Mouse (Mus musculus) spleen, embryonic (tissue): Measurements from ENCODE around the gene Grb7.

Source experiments
- CTCF ChIA-PET: fragments of 350-600 bp; sonication (Branson Sonifier 250); formaldehyde crosslinking; loops from one replicate; lab custom pipeline; 2022; lab: Charles Lee

Gene Grb7

GRCm38 (mm10) chr11:98464516-98464915 is 18.3 kb downstream of the Grb7 start:
- CTCF ChIA-PET, result interaction anchor here (0.7 to 1.5 kb wide), 2 partner anchors 30 to 132 kb away, joined by 8 to 12 read pairs; no protein-coding TSS in a partner anchor

DNA sequence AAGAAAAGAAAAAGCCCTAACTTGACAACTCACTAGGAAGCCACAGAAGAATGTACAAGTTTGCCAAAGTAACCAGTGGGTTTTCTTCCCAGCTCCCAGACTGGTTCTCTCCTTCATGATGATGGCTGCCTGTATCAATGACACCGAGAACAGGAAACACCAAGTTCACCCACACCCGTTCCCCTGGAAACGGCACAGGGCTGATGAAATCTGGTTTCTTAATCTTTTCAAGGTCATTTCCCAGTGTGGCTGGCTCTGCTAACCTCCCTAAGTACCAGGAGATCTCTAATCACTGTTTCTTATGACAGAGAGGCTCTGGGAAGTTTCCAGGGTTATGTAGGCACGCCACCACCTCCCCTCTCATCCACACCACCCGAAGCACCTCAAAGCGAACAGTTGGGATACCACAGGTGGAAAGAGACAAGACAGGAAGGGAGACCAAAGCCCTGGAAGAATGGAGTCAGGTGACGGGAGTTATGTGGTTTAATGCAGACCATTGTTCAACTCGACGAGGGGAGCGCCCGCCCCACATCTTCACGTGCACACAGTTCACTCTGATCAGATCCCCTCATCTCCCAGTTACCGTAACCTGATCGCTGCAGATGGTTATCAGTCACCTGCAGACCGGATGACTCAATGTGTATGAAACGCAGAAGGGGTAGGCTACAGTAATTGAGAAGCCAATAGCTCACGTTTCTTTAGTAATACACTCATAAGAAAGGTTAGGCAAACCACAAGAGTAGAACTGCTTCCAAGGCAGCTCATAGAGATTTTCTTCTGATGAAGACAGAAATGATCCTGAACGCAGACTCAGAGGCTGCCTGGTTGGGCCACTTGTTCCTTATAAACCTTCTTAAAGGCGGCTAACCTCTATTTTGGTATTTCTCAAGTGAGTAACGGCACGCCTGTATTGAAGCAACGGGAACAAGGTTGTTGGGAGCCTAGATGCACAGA is 23.8 kb downstream of the Grb7 start:
- CTCF ChIA-PET, result interaction anchor here (0.7 kb wide), 1 partner anchor 8 kb away, joined by 3 read pairs; no protein-coding TSS in a partner anchor

DNA sequence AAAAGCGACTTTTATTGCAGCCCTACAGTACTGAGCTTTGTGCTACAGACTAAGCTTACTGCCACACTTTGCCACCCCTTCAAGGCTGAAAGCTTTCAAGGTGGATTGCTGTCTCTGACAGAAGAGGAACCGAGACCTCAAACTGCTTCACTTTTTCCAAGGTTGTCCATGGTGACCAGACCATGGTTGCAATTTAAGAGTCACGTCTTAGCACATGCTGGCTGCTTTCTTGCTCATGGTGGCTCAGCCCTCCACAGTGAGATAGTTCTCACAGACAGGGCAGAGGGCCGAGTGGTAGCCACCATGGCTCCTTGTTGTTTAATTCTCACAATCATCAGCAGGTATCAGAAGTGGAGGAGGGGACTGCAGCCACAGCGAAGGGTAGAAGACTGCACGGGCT is 24.6 kb downstream of the Grb7 start:
- CTCF ChIA-PET, result interaction anchor here (0.7 kb wide), 1 partner anchor 9 kb away, joined by 3 read pairs; no protein-coding TSS in a partner anchor

GRCm38 (mm10) chr11:98472696-98473095 is 26.5 kb downstream of the Grb7 start:
- CTCF ChIA-PET, result interaction anchor here (0.6 to 1.1 kb wide), 2 partner anchors 14 to 53 kb away, joined by 3 to 4 read pairs; no protein-coding TSS in a partner anchor

- CTCF ChIA-PET, result interaction anchor here (0.7 kb wide), 1 partner anchor 13 kb away, joined by 3 read pairs; no protein-coding TSS in a partner anchor
Observed at GRCm38 (mm10) chr11:98473916-98474479, 27.8 kb downstream of the Grb7 start.

- CTCF ChIA-PET, result no interaction called here
Observed at GRCm38 (mm10) chr11:98474967-98475366, 28.8 kb downstream of the Grb7 start.

DNA sequence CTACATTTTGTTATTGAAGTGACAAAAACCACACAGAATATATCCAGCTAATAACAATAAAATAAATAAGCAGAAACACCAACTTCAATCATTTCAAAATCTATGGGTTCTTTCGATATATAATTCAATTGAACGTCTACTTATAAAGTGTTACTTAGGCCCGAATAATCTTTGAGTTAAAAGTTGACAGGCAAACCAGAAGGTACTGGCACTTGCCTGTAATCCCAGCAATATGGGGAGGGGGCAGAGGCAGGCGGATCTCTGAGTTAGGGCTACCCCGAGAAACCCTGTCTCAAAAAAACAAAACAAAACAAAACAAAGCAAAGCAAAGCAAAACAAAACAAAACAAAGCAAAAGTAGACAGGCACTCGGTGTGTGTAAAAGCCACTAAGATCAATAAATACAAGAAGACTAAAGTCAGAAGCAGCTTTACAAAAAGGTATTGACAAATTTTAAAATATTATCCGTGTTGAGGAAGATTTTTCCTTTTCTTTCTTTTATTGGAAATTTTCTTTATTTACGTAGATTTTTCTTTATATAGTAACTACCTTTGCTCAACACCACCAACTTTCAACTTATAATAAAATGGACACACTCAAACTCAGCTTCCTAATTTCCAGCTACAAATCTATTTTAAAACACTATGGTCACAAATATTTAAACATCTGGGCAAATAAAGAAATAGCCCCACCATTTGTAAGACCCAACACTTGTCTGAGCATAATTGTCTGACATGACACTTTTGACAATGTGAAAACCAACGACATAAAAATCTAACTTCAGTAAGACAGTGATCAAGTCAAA is 29.6 kb downstream of the Grb7 start:
- CTCF ChIA-PET, result interaction anchor here (1.3 kb wide), 1 partner anchor 16 kb away, joined by 3 read pairs; no protein-coding TSS in a partner anchor

DNA sequence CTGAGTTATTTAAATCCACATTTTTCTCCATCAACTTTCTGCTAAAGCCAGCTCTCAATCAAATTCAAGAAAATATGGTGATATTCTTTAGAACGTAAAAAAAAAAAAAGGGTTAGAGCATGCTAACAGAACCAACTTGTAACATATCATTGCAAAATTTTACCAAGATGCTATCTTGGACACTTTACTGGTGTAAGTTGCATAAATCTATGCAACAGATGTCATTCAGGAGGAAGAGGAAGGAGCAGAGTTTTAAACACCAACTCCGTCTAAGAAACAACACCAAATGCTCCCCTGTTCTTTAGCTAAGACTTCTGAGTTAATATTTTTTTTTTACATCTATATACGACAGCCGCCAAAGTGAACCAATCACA is 30.2 kb downstream of the Grb7 start:
- CTCF ChIA-PET, result interaction anchor here (1.3 kb wide), 1 partner anchor 17 kb away, joined by 3 read pairs; no protein-coding TSS in a partner anchor

- CTCF ChIA-PET, result interaction anchor here (0.6 to 0.7 kb wide), 3 partner anchors 34 to 1321 kb away, joined by 3 to 5 read pairs (median 5); no protein-coding TSS in a partner anchor
Observed at GRCm38 (mm10) chr11:98477011-98477701, 31.0 kb downstream of the Grb7 start.

DNA sequence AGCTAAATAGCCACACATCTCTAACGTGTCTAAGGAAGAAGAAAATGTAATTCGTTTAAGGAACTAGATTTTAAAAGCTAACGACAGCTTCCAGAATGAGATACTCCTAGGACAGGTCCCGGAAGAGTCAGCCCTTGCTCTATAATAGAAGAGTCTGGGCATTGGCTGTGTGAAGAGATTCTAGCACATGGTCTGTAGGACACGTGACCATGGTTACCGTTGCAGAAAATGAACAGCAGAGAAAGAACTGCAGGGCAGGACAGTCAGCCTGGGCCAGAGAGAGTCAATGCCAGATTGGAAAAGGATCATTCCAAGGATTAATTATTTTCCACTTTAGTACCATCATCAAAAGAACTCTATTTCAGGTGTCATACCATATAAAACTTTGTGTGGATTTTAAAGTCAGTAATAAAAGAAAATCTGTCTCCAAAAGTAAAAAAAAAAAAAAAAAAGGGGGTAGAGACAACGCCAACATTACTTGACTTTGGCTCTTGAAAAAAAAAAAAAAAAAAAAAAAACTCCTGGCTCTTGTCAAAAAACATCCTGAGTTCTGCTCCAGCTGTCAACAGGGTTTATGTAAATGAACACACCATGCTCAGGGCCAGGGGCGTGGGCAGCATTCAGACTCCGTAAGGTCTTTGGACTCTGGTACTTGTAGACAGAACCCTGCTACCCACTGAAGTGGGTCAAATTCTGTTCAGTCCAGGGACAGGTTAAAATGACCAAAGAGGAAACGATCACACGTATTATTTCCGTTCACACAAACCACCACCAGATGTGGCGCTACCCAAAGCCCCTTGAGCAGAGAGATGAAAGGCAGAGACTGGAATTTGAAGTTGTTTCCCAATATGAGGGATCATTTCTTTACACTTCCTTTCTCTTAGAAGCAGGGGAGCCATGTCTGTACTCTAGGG is 33.1 kb downstream of the Grb7 start:
- CTCF ChIA-PET, result no interaction called here

DNA sequence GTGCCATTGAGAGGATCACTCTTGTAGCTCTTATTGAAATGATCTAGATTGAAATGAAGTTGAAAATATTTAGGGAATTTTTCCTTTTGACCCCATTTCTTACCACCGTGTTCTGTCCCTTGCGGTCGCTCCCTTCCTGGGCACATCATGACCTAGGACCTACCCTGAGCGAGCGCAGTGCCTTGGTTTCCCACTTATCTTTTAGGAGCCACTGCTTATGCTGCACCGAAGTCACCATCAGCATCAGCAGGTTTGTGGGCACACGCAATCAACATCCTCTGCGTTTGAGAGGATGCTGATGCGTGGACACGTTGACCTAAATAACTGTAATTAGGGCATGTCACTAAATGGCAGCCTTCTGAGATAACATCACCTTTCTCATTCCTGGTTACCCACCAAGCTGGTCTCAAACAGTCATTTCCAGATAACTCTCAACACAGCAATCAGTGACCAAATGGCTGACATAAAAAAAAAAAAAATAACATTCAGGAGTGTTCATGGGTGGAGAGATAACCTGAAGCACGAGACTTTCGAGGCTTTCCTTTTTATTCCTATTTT is 33.8 kb downstream of the Grb7 start:
- CTCF ChIA-PET, result no interaction called here

DNA sequence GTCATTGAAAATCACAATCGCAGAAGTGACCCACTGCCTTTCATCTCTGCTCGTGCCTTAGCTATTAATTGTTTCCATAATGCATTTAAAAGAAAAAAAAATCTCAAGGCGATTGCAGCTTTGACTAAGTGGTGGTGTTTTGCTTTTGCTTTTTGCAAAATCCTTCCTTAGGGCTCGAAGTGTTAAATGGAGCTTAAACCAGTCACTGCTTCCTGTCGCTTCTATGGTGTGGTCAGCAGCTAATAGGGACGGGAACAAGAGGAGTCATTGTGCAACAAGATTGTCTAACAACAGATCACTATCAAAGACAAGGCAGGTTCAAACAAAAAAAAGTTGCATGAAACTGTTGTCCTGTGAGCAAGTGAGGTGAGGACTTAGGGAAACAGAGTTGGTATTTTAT is 35.0 kb downstream of the Grb7 start:
- CTCF ChIA-PET, result no interaction called here

DNA sequence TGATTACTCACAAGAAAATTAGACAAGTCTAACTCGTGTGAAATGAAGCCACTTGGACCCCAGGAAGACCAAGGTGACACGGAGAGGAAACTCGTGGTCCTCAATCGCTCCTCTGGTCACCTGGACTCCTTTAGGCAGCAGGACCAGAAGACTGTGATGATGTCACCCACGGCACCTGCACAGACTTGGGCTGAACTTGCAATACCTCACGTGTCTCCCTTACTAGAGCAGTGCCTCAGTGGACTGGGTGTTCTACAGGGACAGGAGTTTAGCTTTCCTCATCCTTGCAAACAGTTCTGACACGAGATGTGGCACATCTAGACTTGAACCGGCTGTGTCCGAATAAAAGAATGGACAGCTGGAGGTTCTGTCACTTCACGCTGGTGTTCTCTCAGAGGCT is 35.9 kb downstream of the Grb7 start:
- CTCF ChIA-PET, result no interaction called here

DNA sequence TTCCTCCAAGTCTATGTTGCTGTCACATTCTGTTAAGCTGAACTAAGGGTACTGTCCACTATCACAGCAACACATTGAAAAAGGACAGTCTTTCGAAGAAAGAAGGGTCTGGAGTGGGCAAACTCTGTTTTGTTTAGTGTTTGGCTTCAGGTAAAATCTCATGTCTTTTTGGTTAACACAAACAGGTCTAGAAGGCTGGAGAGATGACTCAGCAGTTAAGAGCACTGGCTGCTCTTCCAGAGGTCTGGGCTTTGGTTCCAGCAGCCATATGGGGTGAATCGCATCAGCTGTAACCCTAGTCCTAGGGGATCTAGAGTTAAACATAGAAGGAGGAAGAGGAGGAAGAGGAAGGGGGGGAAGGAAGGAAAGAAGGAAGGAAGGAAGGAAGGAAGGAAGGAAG is 39.6 kb downstream of the Grb7 start:
- CTCF ChIA-PET, result interaction anchor here (0.5 to 0.6 kb wide), 3 partner anchors 29 to 657 kb away, joined by 3 read pairs; no protein-coding TSS in a partner anchor

DNA sequence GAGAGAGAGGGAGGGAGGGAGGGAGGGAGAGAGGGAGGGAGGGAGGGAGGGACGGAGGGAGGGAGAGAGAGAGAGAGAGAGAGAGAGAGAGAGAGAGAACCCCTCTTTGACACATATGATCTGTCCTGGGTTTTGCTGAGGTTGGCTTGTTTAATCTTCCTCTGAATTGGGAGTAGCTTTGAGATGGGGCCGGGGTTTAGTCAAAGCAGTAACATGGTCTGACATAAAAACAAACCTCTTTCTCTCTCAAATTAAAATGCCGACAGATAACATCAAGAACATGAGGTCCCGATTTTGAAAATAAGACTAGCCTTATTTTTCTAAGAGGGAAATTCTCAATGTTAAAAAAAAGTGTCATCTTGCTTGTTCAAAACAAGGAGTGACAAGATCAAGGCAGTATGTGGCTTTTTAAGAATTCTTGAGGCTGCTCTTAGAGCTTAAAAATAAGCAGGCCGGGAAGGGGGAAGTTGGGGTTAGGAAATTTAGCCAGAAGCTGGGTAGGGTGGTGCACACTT is 41.4 kb downstream of the Grb7 start:
- CTCF ChIA-PET, result interaction anchor here (0.5 to 0.9 kb wide), 2 partner anchors 12 to 157 kb away, joined by 4 to 8 read pairs; no protein-coding TSS in a partner anchor

DNA sequence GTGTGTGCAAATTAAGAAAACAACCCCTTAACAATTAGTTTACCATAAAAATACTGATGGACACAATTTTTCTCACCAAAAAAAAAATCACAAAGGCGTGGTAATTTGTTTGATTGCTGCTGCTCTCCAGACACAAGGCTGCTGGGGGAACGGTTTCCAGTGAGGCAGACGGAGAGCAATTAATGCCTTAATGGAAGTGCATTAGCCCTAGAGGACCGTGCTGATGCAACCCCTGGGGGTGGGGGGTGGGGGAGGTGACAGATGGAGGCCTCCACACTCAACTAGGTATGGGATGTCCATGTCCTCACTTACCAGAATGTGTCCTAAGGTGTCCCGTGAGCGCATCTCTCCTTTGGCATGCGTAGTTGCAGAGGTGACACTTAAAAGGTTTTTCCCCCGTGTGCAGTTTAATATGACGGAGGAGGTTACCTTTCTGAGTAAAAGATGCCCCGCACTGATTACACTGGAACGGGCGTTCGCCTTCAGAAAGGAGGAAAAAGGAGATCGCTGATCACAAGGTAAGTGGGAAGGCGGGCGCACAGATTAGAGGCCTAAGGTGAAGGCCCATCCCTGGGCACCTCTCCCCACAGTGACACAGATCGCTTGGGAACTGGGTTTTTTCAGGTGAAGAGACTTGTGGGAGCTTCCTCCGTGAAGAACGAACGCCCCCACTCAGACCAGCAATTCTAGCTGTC is 42.5 kb downstream of the Grb7 start:
- CTCF ChIA-PET, result interaction anchor here (0.6 to 0.9 kb wide), 3 partner anchors 11 to 298 kb away, joined by 3 to 4 read pairs (median 4); no protein-coding TSS in a partner anchor

DNA sequence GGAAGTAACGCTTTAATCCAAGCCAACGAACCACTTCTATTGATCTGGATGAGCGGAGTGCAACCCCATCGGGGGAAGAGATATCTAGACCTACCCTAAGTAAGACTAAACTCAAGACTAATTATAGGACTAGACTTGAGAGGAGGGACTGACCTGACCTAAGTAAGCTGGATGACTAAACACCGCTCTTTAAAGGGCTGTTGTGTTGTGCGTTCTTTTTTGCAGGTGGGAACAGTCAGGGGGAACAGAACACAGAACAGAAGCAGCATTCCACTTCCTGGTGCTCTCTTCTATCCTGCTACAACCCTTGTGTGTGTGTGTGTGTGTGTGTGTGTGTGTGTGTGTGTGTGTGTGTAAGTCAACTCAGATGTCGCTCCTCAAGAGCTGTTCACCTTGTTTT is 45.4 kb downstream of the Grb7 start:
- CTCF ChIA-PET, result no interaction called here

DNA sequence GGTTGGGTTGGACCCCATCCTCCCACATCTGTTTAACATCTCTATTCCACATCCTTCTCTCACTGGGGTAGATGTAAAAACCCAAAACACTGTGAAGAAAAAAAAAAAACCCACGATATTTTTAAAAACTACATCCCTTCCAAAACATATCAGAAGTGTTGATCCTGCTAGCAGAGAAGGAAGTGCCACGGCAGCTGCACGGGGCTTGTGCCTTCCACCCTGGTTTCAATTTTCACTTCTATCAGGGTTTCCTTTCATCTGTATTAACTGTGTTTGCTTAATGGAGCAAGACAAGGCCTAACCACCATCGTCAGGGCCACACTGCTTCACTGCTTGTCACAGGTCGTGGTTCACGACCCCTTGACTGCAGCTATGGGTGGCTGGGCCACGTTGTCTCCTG is 46.8 kb downstream of the Grb7 start:
- CTCF ChIA-PET, result no interaction called here
